Mouse (Mus musculus) stomach, postnatal 0 days (tissue): ENCODE measurements around the gene Lef1.

ENCODE experiments used
- CTCF ChIP-seq: IDR thresholded peaks from 2 replicates; pipeline ENCODE4 v1.5.1; 2016; ENCODE audit warnings: antibody characterized with exemption, low read depth, mild to moderate bottlenecking, moderate library complexity
- EP300 ChIP-seq: optimal IDR thresholded peaks from 2 replicates; pipeline ENCODE3; 2016; ENCODE audit warnings: antibody characterized with exemption

- TF ChIP-seq CTCF (no peak), EP300 (no peak)
These were observed 26.5 kb upstream of the Lef1 start for GRCm38 (mm10) chr3:131083722-131084121.
